Mouse (Mus musculus): ENCODE data around the gene Tnfaip1.
"Not testable (repeated sequence)": the region's sequence is repeated elsewhere in the genome, so short reads cannot be mapped to it uniquely, and the experiment has no call there.

The Tnfaip1 gene

DNA sequence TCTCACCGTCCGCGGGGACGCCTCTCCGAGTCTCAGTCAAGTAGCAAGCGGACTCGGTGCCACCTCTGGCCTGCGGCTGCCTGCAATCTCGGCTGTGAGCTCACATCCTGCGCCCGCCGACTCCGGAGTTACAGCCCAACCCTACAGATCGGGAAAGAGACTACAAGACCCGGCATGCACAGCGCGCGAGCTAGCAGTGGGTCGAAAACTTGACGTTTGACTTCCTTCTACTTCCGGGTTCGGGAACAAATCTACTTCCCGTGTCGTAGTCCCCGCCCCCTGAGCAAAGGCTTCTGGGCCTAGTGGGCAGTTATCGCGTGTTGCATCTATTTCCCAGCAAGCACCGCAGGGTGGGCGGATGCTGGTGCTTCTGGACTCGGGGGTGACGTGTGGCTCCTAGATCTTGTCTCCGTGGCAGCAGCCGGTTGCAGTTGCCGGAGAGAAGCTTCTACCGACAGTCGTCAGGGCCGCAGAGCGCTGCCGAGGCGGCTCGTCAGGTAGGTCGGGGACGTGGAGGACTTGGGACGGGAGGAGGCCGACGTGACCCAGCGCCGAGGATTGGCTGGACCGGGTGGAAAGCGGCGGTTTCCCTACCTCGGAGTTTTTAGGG lies at the start of gene Tnfaip1, which contains the start of gene Ift20:
TSS of gene Tnfaip1 (minus strand) at position 253 of the 610 bp plus-strand sequence.
TSS of gene Ift20 (plus strand) at position 282 of the 610 bp plus-strand sequence.
- peak; percentile 100 for DNase-seq (ENCODE audit: low read depth, low spot score)

DNA sequence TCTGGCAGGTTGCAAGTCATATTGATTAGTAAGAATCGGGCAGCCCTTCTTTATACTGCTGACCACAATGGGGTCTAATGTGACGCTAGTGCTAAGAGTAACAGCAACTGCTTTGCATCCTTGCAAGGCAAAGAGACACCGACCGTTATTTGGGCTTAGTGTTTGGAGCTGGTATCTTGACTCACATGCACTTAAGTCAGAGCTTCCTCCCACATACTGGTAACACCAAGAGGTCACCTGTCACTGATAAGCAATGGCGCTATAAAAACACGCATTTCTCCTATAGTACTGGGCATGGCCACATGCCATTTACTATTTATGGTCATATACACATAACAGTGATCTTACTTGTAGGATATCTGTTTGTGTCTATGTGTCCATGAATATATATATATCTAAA lies 46.7 kb upstream of the Tnfaip1 start:
- no peak for DNase-seq (ENCODE audit: low read depth, low spot score)

DNA sequence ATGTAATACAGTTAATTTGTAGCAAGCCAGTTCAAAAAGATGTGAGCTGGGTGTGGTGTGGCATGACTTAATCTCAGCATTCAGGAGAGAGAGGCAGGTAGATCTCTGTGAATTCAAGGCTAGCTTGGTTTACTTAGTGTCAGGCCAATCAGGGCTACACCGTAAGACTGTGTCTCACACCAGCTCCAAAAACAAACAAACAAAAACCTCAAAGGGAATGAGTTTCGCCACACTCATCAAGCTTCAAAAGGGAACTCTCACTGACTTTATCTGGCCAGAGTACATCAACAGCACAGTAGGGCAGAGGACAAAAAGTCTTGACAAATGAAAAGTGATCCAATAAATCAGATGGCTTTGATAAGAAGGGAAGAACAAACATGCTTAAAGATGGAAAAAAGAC lies 38.8 kb upstream of the Tnfaip1 start:
- no peak for DNase-seq (ENCODE audit: low read depth, low spot score)

DNA sequence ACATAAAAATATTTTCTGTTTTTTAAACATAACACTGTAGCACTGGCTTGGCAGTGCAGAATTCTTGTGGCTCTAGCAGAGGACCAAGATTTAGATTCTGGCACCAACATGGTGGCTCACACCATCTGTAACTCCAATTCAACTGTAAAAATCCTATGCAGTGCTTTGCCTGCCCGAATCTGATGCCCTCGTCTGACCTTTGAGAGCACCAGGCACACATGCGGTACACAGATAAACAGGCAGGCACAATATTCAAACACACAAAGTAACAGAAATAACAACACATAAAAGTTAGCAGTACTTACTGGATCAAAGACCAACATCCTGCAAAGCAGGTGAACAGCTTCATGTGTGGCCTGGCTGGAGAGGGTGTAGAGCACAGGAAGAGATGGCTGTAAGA lies 38.4 kb upstream of the Tnfaip1 start:
- DNase-seq (ENCODE audit: low read depth, low spot score) = no peak

DNA sequence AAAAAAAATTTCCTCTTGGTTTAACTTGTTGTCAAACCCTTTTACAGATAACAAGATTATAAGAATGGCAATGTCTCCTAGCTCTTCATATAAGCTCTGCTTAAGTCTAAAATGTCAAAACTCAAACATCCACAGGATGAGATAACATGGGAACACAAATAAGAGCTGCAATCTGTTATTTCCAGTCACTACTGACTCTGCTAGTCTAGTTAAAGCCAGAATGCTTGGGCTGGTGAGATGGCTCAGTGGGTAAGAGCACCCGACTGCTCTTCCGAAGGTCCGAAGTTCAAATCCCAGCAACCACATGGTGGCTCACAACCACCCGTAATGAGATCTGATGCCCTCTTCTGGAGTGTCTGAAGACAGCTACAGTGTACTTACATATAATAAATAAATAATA lies 37.9 kb upstream of the Tnfaip1 start:
- DNase-seq (ENCODE audit: low read depth, low spot score) = not testable (repeated sequence)

DNA sequence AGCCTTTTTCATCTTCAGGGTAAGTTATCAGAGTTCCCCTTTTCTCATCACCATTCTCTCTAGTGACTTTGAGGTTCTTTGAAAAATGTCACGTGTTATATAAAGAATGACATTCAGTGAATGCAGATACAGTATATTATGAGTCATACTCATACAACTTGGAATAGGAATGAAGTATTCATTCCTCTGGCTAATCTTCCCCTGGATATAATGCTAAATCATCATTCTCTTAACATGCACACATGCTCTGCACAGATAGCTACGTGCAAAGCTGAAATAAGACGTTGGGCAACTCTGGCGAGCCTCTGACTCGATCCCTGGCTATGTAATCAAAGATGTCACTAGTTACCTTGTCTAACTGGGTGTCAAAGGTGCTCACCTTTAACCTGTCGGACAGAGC lies 35.7 kb upstream of the Tnfaip1 start:
- DNase-seq (ENCODE audit: low read depth, low spot score) = no peak

DNA sequence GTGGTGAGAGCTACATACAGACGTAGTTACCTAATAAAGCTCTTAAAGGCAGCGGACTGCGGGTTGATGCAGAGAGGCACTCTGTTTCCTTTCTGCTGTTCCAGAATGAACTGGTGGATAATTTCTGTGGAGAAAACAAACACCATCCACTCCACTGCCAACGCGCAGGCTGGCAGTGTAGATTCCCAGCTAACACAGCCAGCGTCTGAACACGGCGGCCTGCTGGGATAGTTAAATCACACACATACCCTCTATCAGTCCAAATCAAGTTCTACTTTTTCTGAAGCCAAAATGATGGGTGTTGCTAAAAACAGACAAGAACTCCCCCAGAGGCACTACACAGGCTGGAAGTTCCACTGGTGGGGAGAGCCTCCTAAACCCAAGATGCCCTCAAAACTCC lies 35.3 kb upstream of the Tnfaip1 start:
- no peak for DNase-seq (ENCODE audit: low read depth, low spot score)

DNA sequence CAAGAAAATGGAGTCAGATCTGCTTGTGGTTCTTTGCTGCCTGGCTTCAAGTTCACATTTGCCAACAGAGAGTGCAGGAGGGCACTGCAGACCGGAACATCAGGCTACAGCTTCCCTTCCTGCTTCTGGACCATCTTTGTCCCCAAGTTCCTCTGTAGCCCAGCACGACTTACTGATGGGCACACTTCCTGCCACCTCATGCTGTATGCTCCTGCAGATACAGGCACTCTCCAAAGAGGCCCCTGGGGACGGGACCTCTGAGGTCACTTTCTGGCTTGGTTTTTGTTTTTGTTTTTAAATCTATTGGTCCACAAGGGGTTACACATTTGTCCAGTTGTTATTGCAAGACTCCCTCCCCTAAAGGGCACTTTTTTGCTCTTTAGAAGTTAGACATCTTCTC lies 33.7 kb upstream of the Tnfaip1 start:
- no peak for DNase-seq (ENCODE audit: low read depth, low spot score)

DNA sequence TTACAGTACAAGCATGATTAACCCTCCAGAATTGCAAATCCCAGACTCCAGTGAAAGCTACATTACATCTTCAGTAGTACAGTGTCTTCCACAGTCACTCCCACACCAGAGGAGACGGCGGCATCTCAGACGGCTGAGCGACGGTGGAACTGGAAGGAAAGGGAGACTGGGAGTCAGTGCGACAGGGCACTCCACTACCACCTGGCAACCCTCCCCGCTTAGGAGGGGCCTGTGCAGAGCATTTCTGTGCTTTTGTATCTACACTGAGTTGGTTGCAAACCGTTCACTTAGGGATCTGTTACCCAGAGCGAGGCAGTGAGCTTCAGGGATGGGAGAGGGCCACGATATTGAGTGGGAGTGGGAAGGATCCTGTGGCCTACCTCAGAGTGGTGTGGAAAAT lies 32.7 kb upstream of the Tnfaip1 start:
- no peak for DNase-seq (ENCODE audit: low read depth, low spot score)

DNA sequence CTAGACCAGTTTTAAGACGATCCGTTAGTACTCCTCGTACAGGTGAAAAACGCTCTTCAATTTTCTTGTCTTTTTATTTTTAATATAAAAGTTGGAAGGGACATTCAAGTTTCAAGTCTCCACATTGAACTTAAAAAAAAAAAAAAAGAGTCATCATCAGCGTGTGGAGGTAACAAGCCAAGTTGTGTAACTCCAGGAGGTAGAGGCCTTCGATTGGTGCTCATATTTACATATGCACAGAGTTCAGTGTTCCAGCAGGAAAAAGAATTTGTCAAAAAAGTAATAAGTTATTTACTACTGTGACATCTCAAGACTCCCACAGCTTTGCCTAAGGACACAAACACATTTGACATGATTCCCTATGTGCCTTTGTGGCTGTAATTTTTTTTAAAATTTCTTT lies 31.5 kb upstream of the Tnfaip1 start:
- no peak for DNase-seq (ENCODE audit: low read depth, low spot score)

DNA sequence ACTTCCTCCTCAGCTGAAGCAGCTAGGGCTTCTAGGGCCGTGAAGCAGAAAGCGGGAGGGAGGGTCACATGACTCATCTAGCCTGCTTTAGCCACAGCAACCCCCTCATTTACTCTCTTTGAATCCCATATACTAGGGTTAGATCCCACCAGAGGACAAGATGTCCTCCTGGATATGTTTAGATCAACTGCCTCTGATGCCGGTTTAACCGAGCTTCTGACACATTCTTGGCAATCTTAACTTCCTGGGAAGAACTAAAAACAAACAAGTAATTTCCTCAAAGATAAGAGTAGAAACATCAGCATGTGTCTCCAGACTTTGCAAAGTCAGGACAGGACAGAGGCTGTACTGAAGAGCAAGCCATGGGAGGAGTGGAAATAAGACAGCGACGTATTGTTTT lies 30.6 kb upstream of the Tnfaip1 start:
- DNase-seq (ENCODE audit: low read depth, low spot score) = no peak

DNA sequence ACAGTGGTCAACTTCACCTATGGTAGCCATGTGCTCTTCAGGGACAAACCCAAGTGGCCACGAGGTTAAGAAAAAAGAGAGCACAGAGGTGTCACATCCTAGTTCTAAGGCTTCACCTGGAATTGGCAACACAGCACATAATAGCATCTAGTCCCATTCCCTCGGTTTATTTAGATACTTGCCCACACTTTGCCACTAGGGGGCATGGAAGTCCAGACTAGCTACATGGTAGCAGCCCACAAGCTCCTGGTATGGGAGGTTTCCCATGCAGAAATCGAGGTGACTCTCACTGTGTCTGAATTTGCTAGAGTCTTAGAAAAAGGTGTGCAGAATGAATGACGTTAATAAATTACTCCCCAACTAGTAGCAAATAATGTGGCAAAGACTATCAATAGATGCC lies 24.3 kb upstream of the Tnfaip1 start:
- DNase-seq (ENCODE audit: low read depth, low spot score) = no peak

DNA sequence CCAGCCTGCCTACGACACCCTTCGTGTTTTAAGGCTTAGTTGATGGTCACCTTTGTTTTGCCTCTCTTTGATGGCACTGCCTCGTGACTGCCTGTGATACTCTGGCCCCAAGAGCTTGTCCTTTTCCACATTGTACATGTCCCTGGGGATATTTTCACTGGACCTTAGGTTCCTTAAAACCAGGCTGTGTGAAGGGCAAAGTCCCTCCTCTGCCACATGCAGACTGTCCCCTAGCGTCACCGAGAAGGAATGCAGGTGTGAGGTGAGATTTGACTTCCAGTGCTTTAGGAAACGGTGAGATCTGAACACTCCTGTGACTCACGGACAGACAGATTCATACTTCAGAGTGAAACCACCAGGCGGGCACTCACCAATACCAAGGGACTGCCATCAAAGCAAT lies 21.1 kb upstream of the Tnfaip1 start:
- no peak for DNase-seq (ENCODE audit: low read depth, low spot score)

DNA sequence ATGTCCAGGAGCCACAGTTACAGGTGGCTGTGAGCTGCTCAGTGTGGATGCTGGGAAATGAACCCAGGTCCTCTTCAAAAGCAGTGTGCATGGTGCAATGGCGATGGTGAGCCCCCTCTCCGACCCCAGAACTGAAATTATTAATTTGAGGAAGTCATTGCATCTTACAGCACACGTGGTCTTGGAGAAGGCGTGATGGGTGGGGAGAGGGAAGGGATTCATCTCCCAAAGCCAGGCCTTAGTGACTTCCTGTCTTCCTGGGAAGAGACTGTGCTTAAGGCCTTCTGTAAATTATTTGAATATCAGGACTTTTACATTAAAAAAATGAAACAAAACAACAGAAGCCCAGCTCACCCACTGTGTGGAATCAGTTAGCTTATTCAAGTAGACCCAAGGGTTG lies 19.9 kb upstream of the Tnfaip1 start:
- DNase-seq (ENCODE audit: low read depth, low spot score) = no peak

DNA sequence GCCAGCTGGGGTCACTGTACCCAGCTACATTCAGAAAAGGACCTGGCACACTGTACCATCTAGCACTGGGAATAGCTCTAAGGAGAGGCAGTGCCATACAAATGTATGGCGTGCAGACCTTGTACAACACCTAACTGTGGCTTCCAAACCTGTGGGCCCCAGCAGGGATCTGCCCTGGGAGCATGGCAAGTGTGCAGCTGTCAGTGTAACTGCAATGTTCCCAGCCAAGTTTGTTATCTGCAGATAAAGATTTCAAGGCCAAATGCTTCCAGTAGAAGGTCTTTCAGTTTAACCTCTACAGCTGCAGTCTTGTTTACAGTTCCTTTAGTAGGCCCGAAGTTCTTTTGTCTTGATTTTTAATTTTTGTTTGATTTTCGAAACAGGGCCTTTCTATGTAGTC lies 19.5 kb upstream of the Tnfaip1 start:
- DNase-seq (ENCODE audit: low read depth, low spot score) = no peak

DNA sequence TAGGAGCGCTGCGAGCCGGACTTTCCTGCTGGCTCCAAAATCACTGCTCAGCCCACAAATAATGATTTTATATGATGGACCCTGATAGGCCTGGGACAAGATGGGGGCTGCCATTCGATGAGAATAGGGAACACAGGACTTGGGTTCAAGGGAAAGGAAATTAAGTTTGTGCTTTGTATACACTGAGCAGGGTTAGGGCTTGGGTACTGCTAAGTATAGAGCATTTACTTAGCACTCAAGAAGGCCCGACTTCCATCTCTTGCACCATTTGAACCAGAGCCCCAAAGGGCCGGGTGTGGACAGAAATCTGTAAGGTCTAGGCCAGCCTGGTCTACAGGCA lies 14.9 kb upstream of the Tnfaip1 start:
- no peak for DNase-seq (ENCODE audit: low read depth, low spot score)

DNA sequence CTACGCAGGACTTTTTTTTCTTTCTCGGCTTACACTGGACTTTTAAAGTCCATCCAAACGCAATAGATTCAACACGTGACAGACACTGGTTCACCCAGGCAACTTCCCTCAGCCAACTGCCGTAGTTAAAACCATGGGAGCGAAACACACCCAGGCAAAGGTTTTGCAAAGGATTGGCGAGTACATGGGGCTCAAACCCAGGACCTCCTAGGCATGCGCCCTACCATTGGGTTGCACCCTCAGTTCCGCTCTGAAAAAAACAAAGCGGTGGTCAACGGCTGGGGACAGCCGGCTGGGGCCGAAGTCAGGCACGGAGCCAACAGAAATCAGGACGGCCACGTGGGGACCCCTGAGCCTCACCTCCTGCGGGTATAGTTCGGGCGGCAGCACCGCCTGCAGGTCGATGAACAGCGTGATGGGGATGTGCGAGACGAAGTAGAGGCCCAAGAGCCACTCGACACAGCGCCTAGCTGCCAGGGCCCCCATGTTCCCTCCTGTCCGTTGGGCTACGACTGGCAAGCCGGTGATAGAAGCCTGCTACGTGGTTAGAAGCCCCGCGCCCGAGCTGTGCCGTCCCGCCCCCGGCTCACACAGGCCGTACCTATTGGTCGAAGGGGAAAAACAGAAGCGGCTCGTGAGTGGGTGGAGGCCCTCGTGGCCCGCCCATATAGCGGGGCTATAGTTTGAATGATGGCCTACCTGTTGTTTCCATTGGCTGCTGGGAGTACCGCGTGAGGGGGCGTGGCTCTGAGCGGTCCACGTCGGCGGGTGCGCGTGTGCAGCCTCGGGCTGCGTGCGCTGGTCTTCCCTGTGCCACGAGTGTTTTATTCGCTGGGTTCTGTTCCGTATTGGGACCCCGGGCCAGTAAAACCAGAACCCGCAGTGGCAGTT lies 14.3 kb upstream of the Tnfaip1 start, which contains the start of gene Tmem97:
TSS of gene Tmem97 (minus strand) at position 610 of the 891 bp plus-strand sequence.
- peak; percentile 97 for DNase-seq (ENCODE audit: low read depth, low spot score)

DNA sequence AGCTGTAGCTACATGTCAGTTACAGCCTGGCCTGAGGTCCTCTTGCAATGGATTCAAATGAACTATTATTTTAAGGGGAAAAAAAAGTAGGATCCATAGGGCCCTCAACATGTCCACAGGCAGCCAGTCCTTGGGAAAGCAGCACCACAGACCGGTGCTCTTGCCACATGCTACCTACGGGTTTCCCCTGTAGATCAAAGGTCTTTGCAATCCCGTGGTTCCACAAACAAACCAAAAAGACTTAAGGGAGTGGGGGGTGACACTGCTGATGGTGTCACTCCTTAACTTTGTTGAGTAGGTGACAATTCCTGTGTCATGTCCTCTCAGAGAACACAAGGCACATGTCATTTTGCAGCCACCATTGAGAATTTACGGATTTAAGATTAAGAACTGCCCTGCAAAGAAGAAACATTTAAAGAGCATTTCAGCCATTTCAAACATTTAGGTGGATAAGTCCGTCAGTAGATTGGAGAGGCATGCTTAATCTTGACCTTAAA lies 13.4 kb upstream of the Tnfaip1 start:
- no peak for DNase-seq (ENCODE audit: low read depth, low spot score)

DNA sequence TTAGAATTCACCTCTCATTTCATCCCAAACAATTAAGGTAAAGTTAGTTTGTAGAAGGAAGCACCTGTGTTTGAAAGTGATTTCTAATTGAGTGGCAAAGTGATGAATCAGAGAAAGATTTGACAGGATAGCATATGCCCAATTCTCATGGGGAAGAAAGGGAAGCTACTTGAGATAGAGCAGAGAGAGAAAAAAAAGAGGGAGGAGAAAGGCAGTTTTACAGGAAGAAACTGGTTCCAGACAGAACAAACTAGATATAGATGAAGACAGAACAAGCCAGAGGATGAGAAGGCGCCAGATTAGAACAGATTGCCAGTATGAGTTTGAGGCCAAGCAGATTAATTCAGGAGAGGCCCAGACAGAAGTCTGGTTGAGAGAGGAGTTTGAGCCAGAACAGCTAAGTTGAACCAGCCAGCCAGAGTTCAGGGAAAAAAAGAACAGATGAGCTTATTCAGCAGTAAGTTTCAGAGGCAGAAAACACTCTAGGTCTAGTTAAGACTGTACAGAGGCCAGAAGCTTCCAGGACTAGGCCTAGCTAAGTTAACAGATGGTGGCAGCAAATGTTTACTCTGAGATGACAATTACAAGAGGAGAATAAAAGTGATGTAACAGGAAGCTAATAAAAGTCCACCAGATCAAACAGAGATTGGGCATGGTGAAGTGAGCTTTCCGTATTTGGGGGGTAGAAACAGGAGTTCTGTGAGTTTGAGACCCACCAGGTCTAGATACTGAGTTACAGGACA lies 11.8 kb upstream of the Tnfaip1 start:
- no peak for DNase-seq (ENCODE audit: low read depth, low spot score)

DNA sequence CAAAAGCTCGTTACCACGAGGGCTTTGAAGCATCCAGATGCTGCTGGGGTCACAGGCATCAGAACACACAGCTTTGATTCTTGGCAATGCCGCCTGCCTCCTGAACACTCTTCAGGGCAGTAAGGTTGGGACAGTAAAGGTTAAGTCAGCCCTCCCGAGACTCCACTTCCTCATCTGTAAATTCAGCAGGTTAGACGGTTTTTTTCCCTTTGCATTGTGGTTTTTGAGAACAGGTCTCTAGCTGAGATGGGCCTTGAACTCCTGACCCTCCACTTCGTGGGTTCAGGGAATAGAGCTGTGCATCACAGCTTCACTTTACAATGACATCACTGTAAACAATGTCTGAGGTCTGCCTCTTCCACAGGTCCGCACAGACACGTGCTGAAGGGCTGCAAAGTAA lies 9.0 kb upstream of the Tnfaip1 start:
- no peak for DNase-seq (ENCODE audit: low read depth, low spot score)

DNA sequence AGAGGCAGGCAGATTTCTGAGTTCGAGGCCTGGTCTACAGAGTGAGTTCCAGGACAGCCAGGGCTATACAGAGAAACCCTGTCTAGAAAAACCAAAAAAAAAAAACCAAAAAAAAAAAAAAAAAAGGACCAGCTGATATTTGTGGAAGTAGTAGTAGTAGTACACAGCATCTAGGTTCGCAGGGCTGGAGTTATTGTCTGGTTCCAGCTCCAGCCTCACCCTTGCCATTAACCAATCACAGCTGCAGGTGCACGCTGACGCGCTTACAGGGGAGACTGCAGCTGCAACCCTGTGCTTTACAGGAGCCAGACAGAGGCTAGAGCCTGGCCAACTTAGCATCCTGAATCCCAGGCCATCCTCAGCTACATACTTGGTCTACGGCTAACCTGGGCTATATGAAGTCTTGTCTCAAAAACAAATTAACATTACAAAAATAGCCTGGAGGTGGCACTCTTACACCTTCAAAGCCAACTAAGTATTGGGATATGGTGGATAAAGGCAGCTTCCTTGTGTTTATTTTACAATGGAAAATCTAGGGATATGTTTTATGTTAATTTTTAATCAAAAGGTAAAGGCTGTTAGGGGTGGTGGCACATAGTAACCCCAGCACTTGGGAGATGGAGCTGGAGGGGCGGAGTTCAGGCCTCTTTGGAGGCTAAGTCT lies 8.4 kb upstream of the Tnfaip1 start:
- no peak for DNase-seq (ENCODE audit: low read depth, low spot score)

DNA sequence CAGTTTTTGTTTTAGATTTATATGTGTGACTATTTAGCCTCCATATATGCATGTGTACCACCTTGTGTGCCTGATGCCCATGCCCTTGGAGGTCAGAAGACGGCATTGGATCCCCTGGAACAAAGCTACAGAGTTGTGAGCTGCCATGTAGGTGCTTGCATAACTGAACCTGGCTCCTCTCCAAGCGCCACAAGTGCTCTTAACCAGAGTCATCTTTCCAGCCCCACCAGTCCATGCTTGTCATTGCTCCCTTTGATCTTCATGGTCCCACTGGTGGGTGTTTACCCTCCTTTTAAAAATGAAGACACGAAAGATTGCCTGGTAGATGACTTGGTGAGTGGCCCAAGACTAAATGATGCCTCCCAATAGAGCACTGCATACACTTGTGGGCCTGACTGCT lies 4.2 kb upstream of the Tnfaip1 start:
- no peak for DNase-seq (ENCODE audit: low read depth, low spot score)

Data from WW6 (cell line).